Mouse (Mus musculus): ENCODE data around the gene Olfr309. TPM values are rescaled to one million over a fixed set of nuclear protein-coding genes. Genes with fewer than 3 reads are reported as not detected.
"Not testable (repeated sequence)": the region's sequence is repeated elsewhere in the genome, so short reads cannot be mapped to it uniquely, and the experiment has no call there.

The Olfr309 gene
- total RNA-seq (2022) = not detected

DNA sequence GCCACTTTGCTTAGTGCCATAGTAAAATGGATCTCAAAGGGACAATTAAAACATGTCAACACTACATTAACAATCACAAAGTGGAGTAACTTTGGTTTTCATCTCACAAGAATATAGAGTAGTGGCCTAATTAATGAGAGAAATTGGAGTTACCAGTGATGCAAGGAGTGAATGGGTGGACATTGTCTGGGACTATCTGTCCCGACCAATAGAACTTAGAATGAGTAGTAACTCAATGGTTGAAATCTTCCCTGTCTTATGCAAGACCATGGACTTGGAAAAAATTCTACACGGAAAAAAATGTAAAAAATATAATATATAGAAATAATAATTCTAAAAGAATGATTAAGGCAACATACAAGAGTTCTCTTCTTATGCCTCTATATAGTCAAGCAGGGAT is at the start of gene Olfr309:
Olfr309 (minus strand) TSS at position 101 of the 400 bp plus-strand sequence.
- DNase-seq (ENCODE audit: low spot score in 2 of 2) = no peak

DNA sequence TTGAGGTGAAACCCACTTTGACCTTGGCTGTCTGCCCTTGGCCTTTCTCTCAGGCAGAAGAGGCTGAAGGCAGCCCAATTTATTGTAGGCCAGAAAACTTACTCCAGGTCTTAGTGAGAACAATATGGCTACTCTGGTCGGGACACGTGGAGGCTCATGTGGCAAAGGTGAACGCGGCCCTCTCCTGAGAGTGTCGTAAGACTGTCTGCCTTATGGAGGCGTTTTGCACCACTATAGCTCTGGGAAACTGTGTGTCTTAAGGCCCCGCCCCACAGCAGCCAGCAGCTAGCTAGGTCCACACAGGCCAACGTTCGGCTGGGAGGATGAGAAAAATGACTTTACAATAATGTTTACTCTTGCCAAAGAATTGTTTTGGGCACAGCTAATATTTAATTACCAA is 32.8 kb upstream of the Olfr309 start:
- DNase-seq (ENCODE audit: low spot score in 2 of 2) = not testable (repeated sequence)

DNA sequence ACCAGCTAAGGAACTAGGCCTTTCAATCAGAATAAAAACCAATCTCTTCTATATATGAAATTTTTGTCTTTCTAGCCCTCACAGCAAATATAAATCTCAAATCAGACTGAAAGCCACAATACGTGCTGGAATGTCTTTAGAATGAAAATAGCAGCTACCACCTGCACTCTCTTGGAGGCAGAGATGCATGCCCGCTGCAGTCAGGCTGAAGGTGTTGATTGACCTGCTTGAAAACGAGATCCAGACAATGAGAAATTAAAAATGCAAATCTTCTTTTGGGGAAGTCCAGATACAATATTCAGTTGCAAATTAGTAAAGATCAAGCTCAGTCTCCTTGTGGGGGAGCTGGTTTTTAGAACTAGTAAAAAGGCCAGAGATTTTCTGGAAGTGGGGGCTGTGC is 30.7 kb upstream of the Olfr309 start:
- no peak for DNase-seq (ENCODE audit: low spot score in 2 of 2)

DNA sequence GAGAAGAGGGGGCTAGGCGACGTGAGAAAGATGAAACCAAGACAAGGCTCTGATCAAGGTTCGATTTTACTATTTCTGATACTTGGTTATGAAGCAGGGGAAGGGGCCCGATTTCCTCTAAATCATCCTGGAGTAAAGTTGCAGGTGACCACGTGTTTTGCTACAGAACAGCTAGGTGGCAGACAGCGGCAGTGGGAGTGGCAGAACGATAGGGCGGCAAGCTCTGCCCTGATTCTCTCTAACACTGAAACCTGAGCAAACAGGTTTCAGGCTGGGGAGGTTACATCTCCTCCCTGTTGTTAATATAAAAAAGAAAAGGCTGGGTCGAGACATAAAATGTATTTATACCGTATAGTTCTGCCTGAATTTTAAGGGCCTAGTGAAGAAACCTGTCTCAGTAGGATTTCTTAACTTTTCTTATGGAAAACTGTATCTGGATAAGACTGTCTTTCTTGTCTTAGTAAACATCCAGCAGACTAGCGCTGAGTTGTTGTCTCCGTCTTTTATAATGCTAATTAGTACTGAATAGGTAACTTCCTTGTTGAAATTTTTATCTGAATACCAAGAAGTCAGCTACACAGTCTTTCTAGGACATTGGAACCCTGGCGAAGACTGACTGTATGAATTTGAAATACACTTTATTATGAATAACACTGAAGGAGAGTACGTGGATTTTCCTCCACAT is 29.5 kb upstream of the Olfr309 start:
- no peak for DNase-seq (ENCODE audit: low spot score in 2 of 2)

DNA sequence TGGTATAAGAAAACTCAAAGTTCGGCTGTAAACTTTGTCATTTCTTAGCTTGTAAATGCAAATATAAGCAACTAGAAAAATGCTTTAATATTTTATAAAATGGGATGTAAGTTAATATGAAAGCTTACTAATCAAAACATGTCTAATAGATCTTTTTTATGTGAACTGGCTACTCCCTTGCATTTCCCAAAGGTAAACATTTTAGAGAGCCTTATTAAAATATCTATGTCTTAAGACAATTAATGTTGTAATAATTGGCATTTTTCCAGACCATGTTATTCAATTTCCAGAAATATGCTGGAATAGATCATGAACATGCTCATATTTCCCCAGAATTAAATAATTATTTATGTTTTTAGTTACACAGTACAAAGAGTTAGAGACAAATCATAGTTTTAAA is 24.0 kb upstream of the Olfr309 start, which contains the start of gene Olfr307:
Olfr307 (minus strand) TSS at position 101 of the 400 bp plus-strand sequence.
- DNase-seq (ENCODE audit: low spot score in 2 of 2) = no peak

DNA sequence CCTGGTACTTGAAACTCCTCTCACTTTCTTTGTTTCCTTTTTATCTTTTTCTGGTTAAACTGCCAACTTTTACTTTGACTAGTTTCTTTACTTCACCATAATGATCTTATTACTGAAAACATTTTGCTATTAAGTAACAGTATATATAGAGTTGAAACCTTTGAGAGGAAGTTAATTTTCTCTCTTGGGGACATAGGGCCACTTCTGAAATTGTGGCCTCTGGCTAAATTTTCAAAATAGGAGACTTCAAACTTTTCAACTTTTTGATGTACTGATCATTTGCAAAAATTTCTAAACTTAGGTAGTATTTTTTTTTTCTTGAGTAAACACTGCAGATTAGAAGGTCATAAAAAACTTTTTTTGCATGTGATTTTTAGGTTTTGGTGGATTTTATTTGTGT is 12.0 kb upstream of the Olfr309 start, which contains the start of gene Olfr308:
Olfr308 (minus strand) TSS at position 101 of the 400 bp plus-strand sequence.
- no peak for DNase-seq (ENCODE audit: low spot score in 2 of 2)

GRCm38 (mm10) chr7:86321323-86321722 is 7.8 kb upstream of the Olfr309 start:
- DNase-seq (ENCODE audit: low spot score in 2 of 2) = no peak

GRCm38 (mm10) chr7:86277072-86277471 is 36.4 kb downstream of the Olfr309 start, which contains the start of gene Olfr310:
Gene Olfr310, minus strand, starts transcription at chr7:86277172.
- DNase-seq (ENCODE audit: low spot score in 2 of 2) = no peak

Small RNA genes lying within 50 kb of the gene (microRNA-seq; reads per million reads assigned to microRNA genes)
- gene Gm23192 = 0 reads per million in 2 experiments

Other genes starting within 250 kb of the Olfr309 start
- not detected for gene Vmn2r75, start 141.9 kb downstream of the Olfr309 start, total RNA-seq (2022)
- gene Vmn2r76, start 67.4 kb downstream of the Olfr309 start, total RNA-seq (2022) = not detected
- not detected for gene Olfr310, start 36.5 kb downstream of the Olfr309 start, total RNA-seq (2022)
- gene Olfr308, start 11.9 kb upstream of the Olfr309 start, total RNA-seq (2022) = not detected
- gene Olfr307, start 23.9 kb upstream of the Olfr309 start, total RNA-seq (2022) = not detected
- gene Olfr305, start 53.2 kb upstream of the Olfr309 start, total RNA-seq (2022) = not detected
- gene Olfr304, start 73.0 kb upstream of the Olfr309 start, total RNA-seq (2022) = not detected
- not detected for gene Olfr303, start 84.1 kb upstream of the Olfr309 start, total RNA-seq (2022)
- not detected for gene Olfr301, start 90.1 kb upstream of the Olfr309 start, total RNA-seq (2022)
- gene Olfr299, start 146.2 kb upstream of the Olfr309 start, total RNA-seq (2022) = not detected
- gene Olfr298, start 178.8 kb upstream of the Olfr309 start, total RNA-seq (2022) = not detected
- gene Olfr297, start 206.3 kb upstream of the Olfr309 start, total RNA-seq (2022) = not detected

Measured in left cerebral cortex, adult 8-10 months (tissue).